Mouse (Mus musculus) 416B (cell line): ENCODE results near the gene Fbxl7.

ENCODE experiments used
- DNase-seq: peaks from one replicate; pipeline ENCODE4 v3.0.0; 2011; ENCODE audit warnings: low read depth

Fbxl7 gene

GRCm38 (mm10) chr15:26693075-26693474 is 202.3 kb downstream of the Fbxl7 start:
- DNase-seq, result no peak

GRCm38 (mm10) chr15:26688472-26689104 is 206.8 kb downstream of the Fbxl7 start:
- no peak for DNase-seq

- DNase-seq, result no peak
Measured at GRCm38 (mm10) chr15:26687729-26688128, 207.7 kb downstream of the Fbxl7 start.

GRCm38 (mm10) chr15:26682279-26682678 is 213.1 kb downstream of the Fbxl7 start:
- DNase-seq, result no peak

GRCm38 (mm10) chr15:26673239-26673859 is 222.0 kb downstream of the Fbxl7 start:
- DNase-seq, result no peak

GRCm38 (mm10) chr15:26654988-26655387 is 240.4 kb downstream of the Fbxl7 start:
- no peak for DNase-seq

GRCm38 (mm10) chr15:26642563-26642962 is 252.8 kb downstream of the Fbxl7 start:
- no peak for DNase-seq

GRCm38 (mm10) chr15:26639726-26640125 is 255.7 kb downstream of the Fbxl7 start:
- peak; percentile 15 for DNase-seq

GRCm38 (mm10) chr15:26635591-26635990 is 259.8 kb downstream of the Fbxl7 start:
- DNase-seq, result no peak

- DNase-seq, result no peak
Measured at GRCm38 (mm10) chr15:26628181-26628580, 267.2 kb downstream of the Fbxl7 start.

- DNase-seq, result no peak
Measured at GRCm38 (mm10) chr15:26623242-26623641, 272.1 kb downstream of the Fbxl7 start.

- DNase-seq, result no peak
Measured at GRCm38 (mm10) chr15:26620279-26620678, 275.1 kb downstream of the Fbxl7 start.

GRCm38 (mm10) chr15:26619221-26619620 is 276.2 kb downstream of the Fbxl7 start:
- DNase-seq, result no peak

- no peak for DNase-seq
Measured at GRCm38 (mm10) chr15:26596239-26596638, 299.1 kb downstream of the Fbxl7 start.

- no peak for DNase-seq
Measured at GRCm38 (mm10) chr15:26579947-26580709, 315.3 kb downstream of the Fbxl7 start.

GRCm38 (mm10) chr15:26578500-26578899 is 316.9 kb downstream of the Fbxl7 start:
- peak; percentile 11 for DNase-seq

- DNase-seq, result no peak
Measured at GRCm38 (mm10) chr15:26566076-26566475, 329.3 kb downstream of the Fbxl7 start.

- no peak for DNase-seq
Measured at GRCm38 (mm10) chr15:26553620-26554019, 341.8 kb downstream of the Fbxl7 start.

- no peak for DNase-seq
Measured at GRCm38 (mm10) chr15:26533997-26534700, 361.2 kb downstream of the Fbxl7 start.

GRCm38 (mm10) chr15:26519220-26519631 is 376.2 kb downstream of the Fbxl7 start:
- no peak for DNase-seq

- no peak for DNase-seq
Measured at GRCm38 (mm10) chr15:26501024-26501423, 394.4 kb downstream of the Fbxl7 start.
